Mouse (Mus musculus) lung, embryonic 16.5 days (tissue): Measurements from ENCODE around the gene Tesc. TPM values are rescaled to one million over a fixed set of nuclear protein-coding genes. Genes with fewer than 3 reads are reported as not detected.
A peak's percentile ranks its signal among the peaks of the same experiment; 100 is the strongest.

Experiments
- ATAC-seq: fragments of 200-750 bp; cut with Nextera tagmentation; 2 replicates; pipeline ENCODE4 v1.8.0; 2017; ENCODE audit warnings: low read depth, mild to moderate bottlenecking, moderate library complexity
- H3K27ac ChIP-seq: fragments of 300-500 bp; sonication (generic); 2 replicates; pipeline ENCODE4 v1.5.1; 2014; ENCODE audit warnings: mild to moderate bottlenecking, control low read depth, low read length
- H3K27me3 ChIP-seq: fragments of 300-500 bp; sonication (generic); 2 replicates; pipeline ENCODE4 v1.6.1; 2014; ENCODE audit warnings: low read depth, low read length, mixed read lengths; ENCODE audit not compliant: control insufficient read depth, insufficient read depth
- H3K36me3 ChIP-seq: fragments of 300-500 bp; sonication (generic); 2 replicates; pipeline ENCODE4 v1.6.1; 2014; ENCODE audit warnings: low read length; ENCODE audit not compliant: control insufficient read depth, insufficient read depth
- H3K4me1 ChIP-seq: fragments of 300-500 bp; sonication (generic); replicated peaks from 2 replicates; pipeline ENCODE4 v1.6.1; 2014; ENCODE audit warnings: low read length, mixed read lengths; ENCODE audit not compliant: control insufficient read depth, insufficient read depth
- H3K4me2 ChIP-seq: fragments of 300-500 bp; sonication (generic); 2 replicates; pipeline ENCODE4 v1.6.1; 2014; ENCODE audit warnings: low read depth, low read length, control low read depth
- H3K4me3 ChIP-seq: fragments of 300-500 bp; sonication (generic); 2 replicates; pipeline ENCODE4 v1.5.1; 2014; ENCODE audit warnings: mild to moderate bottlenecking, low read length, control low read depth
- H3K9ac ChIP-seq: fragments of 300-500 bp; sonication (generic); 2 replicates; pipeline ENCODE4 v1.6.1; 2014; ENCODE audit warnings: low read length, control low read depth
- H3K9me3 ChIP-seq: fragments of 300-500 bp; sonication (generic); 2 replicates; pipeline ENCODE4 v1.6.1; 2016; ENCODE audit warnings: low read length; ENCODE audit not compliant: control insufficient read depth
- WGBS: fragments of 180-500 bp; shearing (Covaris S2); extraction: QIAGEN DNeasy Blood & Tissue Kit; methylation state at CpG from one replicate; pipeline ENCODE4 v1.1.7; 2014; 5-methylcytosine and 5-hydroxymethylcytosine counted together
- polyA plus RNA-seq: library from polyadenylated mRNA; unstranded; fragments of >200 nt; fragmentation: Nextera tagmentation; extraction: Ambion mirVana; gene quantifications from 2 replicates; pipeline ENCODE4 v1.2.1, GENCODE M21; 2015

The Tesc gene
- polyA plus RNA-seq, 1 experiment from 2014 or later, result 8.6 TPM

DNA sequence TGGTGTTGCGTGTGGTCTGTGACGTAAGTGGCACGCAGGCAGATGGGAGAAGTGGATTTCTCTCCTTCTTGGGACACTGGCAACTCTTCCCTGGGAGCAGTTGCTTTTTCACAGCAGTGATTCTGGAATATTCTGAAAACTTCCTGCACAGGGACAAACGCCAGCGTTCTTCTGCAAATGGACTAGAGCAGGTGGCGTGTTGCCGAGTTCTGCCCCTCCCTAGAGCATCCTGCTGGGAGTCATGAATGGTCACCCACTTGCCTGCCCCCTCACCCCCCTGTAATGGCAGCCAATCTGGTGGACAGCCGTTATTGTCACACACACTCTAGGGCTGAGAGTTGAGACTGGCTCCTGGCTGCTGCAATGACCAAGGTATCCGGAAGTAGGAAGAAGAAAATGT is 32.1 kb downstream of the Tesc start:
- H3K27me3 ChIP-seq, result no peaks in the 10 kb centered on the region
- no peaks in the 10 kb centered on the region for H3K9me3 ChIP-seq
- ATAC-seq, result no peak
- H3K27ac ChIP-seq, result no peak overlapping the region
- H3K4me3 ChIP-seq, result no peak overlapping the region
- no peaks in the 10 kb centered on the region for H3K36me3 ChIP-seq
- WGBS, result 82% methylated on average over 9 of the region's 9 CpGs
- no peak overlapping the region for H3K9ac ChIP-seq
- H3K4me2 ChIP-seq, result no peak overlapping the region
- peaks cover 10% of the 10 kb centered on the region for H3K4me1 ChIP-seq

DNA sequence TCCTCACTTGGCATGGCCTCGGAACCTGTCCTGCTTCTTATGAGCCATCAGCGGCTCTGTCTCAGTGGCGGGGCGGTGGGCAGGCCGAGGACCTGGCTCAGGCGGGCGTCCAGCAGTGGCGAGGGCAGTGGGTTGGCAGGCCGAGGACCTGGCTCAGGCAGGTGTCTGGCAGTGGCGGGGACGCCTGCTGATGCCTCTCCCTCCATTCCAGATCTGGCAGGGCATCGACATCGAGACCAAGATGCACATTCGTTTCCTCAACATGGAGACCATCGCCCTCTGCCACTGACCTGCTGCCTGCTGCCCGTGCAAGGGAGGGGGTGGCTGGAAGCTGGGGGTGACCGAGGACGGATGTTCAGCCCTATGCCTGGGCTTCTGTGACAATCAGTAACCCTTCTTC is 33.8 kb downstream of the Tesc start:
- peaks cover 3% of the 10 kb centered on the region for H3K36me3 ChIP-seq
- no peak overlapping the region for H3K27ac ChIP-seq
- WGBS, result 90% methylated on average over 18 of the region's 18 CpGs
- H3K9ac ChIP-seq, result no peak overlapping the region
- no peak for ATAC-seq
- H3K4me3 ChIP-seq, result no peak overlapping the region
- no peak overlapping the region for H3K4me2 ChIP-seq
- H3K9me3 ChIP-seq, result no peaks in the 10 kb centered on the region
- no peaks in the 10 kb centered on the region for H3K27me3 ChIP-seq
- peaks cover 15% of the 10 kb centered on the region for H3K4me1 ChIP-seq

DNA sequence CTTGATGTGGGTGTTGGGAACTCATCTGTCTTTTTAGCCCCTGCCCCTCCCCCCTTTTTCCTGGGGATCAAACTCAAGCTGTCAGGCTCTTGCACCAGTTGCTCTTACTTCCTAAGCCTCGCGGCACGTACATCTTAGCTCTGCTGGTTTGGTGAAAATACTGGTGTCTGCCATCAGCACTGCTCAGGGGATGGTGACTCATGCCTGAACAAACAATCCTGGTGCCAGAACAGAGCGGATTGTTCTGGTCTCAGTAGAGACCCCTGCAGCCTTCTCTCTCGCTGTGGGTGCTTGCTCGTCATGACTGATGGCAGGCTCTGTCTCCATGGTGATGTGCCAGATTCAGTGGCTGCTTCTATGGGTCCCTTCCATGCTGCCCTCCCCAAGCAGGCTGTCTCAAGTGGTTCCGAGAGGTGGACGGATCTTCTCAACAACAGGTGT is 35.7 kb downstream of the Tesc start:
- H3K4me3 ChIP-seq, result no peak overlapping the region
- H3K9ac ChIP-seq, result no peak overlapping the region
- 44% methylated on average over 8 of the region's 8 CpGs for WGBS
- no peak overlapping the region for H3K4me2 ChIP-seq
- 0 out of 2 replicates have a peak, but pooled peaks have one; percentile 8 for ATAC-seq
- peaks cover 3% of the 10 kb centered on the region for H3K36me3 ChIP-seq
- no peak overlapping the region for H3K27ac ChIP-seq
- peaks cover 5% of the 10 kb centered on the region for H3K4me1 ChIP-seq
- H3K27me3 ChIP-seq, result no peaks in the 10 kb centered on the region
- no peaks in the 10 kb centered on the region for H3K9me3 ChIP-seq

DNA sequence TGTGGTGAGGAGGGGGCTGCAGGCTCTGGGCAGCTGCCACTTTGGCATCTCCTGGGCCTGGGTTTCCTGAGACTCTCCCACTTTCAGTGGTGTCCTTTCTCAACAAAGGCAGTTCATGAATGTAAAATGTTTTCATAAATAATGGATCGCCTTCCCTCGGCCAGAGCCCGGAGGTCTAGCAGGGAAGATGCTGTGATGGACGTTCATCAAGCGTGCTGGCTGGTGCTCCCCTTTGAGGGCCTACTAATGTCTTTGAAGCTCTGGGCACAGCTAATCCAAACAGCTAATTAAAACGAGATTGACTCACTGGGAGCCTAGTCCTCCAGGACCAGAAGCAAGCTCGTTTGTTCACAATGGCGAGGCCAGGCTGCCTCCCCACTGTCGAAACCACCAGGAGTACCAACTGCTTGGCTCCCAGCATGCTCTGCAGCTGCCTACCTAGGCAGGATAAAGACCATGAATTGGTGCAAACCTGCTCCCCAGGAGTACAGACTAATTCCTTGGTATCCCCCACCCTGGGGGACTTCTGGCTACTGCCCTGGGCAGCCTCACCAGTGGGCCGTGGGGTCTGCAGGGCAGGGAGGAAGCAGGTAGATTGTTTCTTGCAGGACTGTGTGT is 36.9 kb downstream of the Tesc start:
- WGBS, result 56% methylated on average over 10 of the region's 10 CpGs
- Histone ChIP-seq H3K4me1 (peaks cover 5% of the 10 kb centered on the region), H3K9ac (no peak overlapping the region), H3K36me3 (peaks cover 3% of the 10 kb centered on the region), H3K4me2 (no peak overlapping the region), H3K4me3 (no peak overlapping the region), H3K27me3 (no peaks in the 10 kb centered on the region), H3K27ac (no peak overlapping the region), H3K9me3 (no peaks in the 10 kb centered on the region)
- ATAC-seq, result no peak

DNA sequence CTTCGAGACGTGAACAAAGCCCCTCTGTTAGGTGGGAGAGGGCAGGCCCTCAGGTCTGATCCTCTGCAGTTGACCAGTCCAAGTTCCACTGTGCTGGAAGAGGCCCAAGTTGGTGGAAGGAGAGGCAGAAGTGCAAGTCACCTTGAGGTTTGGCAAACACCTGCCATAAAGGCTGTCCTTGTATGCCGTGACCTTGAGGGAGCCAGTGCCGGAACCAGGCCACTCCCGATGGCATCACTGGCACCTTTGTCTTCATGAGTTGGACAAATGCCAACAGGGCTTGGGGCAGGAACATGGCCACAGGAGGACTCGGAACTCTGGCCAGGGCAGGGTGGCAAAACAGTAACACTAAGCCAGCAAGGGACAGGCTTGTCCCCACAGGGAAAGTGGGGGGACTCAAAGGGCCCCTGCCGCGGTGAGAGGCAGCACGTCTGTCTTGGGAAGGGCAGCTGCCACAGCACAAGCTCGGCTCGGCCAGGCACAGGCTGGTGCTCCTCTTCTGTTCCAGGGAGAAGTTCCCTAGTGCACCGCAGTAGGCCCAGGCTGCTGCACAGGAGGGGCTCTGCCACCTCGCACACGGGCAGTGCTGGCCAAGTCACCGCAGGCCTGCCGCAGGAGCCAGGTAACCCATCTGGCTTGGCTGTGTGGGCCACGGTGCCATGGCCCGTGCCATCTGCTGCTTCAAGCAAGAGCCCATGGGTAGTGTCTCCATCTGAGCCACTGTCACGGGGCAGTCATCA is 38.1 kb downstream of the Tesc start:
- Histone ChIP-seq H3K36me3 (peaks cover 3% of the 10 kb centered on the region), H3K4me1 (peaks cover 5% of the 10 kb centered on the region)
- WGBS, result 74% methylated on average over 19 of the region's 19 CpGs

DNA sequence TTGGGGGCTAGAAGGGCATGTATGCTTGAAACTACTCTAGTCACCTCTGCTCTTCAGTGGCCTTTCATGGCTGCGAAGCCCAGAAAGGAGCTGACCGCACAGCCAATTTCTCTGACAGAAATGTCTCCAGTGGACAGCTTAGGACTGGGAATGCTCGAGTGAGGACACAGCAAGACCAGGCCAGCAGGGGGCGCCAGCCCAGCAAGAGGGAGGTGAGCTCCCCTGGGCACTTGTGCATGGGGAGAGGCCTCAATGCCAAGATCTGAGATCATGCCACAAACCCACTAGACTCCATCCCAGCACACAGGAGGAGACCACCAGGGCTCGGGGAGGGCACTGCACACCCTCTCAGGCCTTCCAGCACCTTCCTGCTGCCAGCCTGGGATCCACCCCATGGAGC is 39.3 kb downstream of the Tesc start:
- no peak for ATAC-seq
- no peaks in the 10 kb centered on the region for H3K9me3 ChIP-seq
- WGBS, result 60% methylated on average over 5 of the region's 5 CpGs
- no peak overlapping the region for H3K4me3 ChIP-seq
- H3K4me2 ChIP-seq, result no peak overlapping the region
- no peak overlapping the region for H3K9ac ChIP-seq
- peaks cover 3% of the 10 kb centered on the region for H3K36me3 ChIP-seq
- peaks cover 5% of the 10 kb centered on the region for H3K4me1 ChIP-seq
- no peaks in the 10 kb centered on the region for H3K27me3 ChIP-seq
- H3K27ac ChIP-seq, result no peak overlapping the region

More for the DNA sequence above, 38.1 kb downstream of the Tesc start:
- ATAC-seq, result no peak
- Histone ChIP-seq H3K4me2 (no peak overlapping the region), H3K4me3 (no peak overlapping the region), H3K9me3 (no peaks in the 10 kb centered on the region), H3K9ac (no peak overlapping the region), H3K27me3 (no peaks in the 10 kb centered on the region), H3K27ac (peak overlapping the region; percentile 42)

DNA sequence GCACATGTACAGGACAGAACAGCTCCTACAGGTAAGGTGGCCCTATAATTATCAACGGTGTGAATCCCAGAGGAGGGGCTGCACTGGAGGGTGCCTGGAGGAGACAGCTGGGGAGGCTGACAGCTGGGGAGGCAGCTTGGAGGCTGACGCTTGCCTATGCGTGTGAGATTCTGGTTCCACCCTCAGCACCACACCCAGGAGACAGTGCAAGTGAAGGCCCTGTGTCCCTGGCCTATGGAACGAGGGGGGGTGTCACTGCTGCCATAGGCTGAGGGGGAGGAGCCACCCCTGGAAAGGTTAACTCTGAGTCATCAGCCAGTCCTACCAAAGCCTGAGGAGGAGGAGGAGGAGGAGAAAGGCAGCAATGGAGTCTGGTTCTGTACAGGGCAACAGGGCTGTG is 40.0 kb downstream of the Tesc start:
- peak; percentile 13; the same call in 1 of the 2 replicates for ATAC-seq
- WGBS, result 62% methylated on average over 4 of the region's 4 CpGs
- H3K27ac ChIP-seq, result no peak overlapping the region
- no peak overlapping the region for H3K4me3 ChIP-seq
- H3K9ac ChIP-seq, result no peak overlapping the region
- no peaks in the 10 kb centered on the region for H3K27me3 ChIP-seq
- no peak overlapping the region for H3K4me2 ChIP-seq
- peaks cover 3% of the 10 kb centered on the region for H3K36me3 ChIP-seq
- H3K9me3 ChIP-seq, result no peaks in the 10 kb centered on the region
- peaks cover 5% of the 10 kb centered on the region for H3K4me1 ChIP-seq

DNA sequence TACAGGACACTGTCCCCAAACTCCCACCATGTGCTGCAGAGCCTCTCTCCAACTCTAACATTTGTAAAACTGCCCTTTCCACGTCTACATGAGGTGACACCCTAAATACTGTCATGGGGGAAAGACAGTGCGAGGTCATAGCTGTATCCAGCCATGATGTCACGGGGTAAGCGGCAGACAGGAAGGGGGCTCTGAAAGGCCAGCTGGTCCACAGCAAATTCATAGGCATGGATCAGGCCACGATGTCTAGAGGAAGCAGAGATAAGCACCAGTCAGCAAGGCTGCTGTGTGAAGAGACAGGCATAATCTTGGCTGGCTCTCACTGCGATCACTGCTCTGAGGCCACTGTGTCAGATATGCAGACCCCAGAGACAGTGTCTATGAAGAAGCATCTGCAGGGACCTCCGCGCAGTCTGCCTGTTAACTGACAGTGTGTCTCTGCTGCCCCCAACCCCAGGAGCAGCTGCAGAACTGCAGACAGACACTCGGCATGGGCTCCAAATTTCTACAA is 40.5 kb downstream of the Tesc start:
- Histone ChIP-seq H3K9ac (no peak overlapping the region), H3K9me3 (no peaks in the 10 kb centered on the region), H3K4me2 (no peak overlapping the region), H3K27ac (no peak overlapping the region), H3K36me3 (peaks cover 5% of the 10 kb centered on the region), H3K27me3 (no peaks in the 10 kb centered on the region), H3K4me3 (no peak overlapping the region), H3K4me1 (peaks cover 5% of the 10 kb centered on the region)
- peak; percentile 71 for ATAC-seq
- WGBS, result 67% methylated on average over 9 of the region's 9 CpGs

DNA sequence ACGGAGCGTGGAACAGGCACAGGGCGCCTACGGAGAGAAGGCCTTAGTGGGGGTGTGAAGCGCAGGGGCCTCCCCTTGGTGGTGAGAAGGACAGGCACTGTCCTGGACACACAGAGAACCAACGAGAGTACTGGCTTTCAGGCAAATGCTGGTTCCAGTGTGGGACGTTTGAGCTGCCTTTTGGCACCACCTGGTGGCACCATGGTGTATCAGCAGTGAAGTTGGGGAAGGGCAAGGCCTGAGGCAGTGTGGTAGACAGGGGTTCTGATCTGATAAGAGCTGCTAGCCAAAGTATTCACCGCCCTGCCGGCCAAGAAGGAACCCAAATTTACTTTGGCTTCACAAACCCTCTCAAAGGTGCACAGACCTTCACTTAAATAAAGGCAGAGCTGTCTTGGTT is 41.8 kb downstream of the Tesc start:
- ATAC-seq, result peak; percentile 57; the same call in 1 of the 2 replicates
- H3K27me3 ChIP-seq, result no peaks in the 10 kb centered on the region
- H3K36me3 ChIP-seq, result peaks cover 11% of the 10 kb centered on the region
- no peak overlapping the region for H3K4me2 ChIP-seq
- no peaks in the 10 kb centered on the region for H3K9me3 ChIP-seq
- H3K9ac ChIP-seq, result no peak overlapping the region
- 32% methylated on average over 9 of the region's 9 CpGs for WGBS
- H3K4me3 ChIP-seq, result no peak overlapping the region
- peaks cover 5% of the 10 kb centered on the region; the same call in 1 of the 2 replicates for H3K4me1 ChIP-seq
- H3K27ac ChIP-seq, result no peak overlapping the region
